Mouse (Mus musculus) MEL (cell line): Measurements from ENCODE around the gene Atp8b2.

Experiments
- CTCF ChIP-seq, 3 experiments: IDR thresholded peaks in 2 of 3; conservative IDR thresholded peaks in 1 of 3; 2 replicates each; pipeline ENCODE4 v1.5.1; 2011 to 2012; ENCODE audit warnings: low read length in 3 of 3, low read depth in 2 of 3, mild to moderate bottlenecking in 2 of 3, improper control_type of control experiment in 1 of 3, inconsistent platforms in 1 of 3, mixed read lengths in 1 of 3, moderate library complexity in 1 of 3; ENCODE audit not compliant: control insufficient read depth in 1 of 3, insufficient read depth in 1 of 3, poor library complexity in 1 of 3, severe bottlenecking in 1 of 3
- KAT2A ChIP-seq: conservative IDR thresholded peaks from 2 replicates; pipeline ENCODE4 v1.6.1; 2012; ENCODE audit warnings: low read depth, low read length, improper control_type of control experiment, inconsistent platforms
- MYC ChIP-seq: IDR thresholded peaks from 2 replicates; pipeline ENCODE4 v1.6.1; 2011; ENCODE audit warnings: low read depth, mild to moderate bottlenecking, low read length, improper control_type of control experiment, moderate library complexity
- NELFE ChIP-seq: IDR thresholded peaks from 2 replicates; pipeline ENCODE4 v1.6.1; 2011; ENCODE audit warnings: low read depth, low read length, improper control_type of control experiment
- POLR2A ChIP-seq, 2 experiments: IDR thresholded peaks; 2 replicates each; pipeline ENCODE4 v1.6.1; 2011 to 2012; ENCODE audit warnings: low read length in 2 of 2, mild to moderate bottlenecking in 2 of 2, control low read depth in 1 of 2, improper control_type of control experiment in 1 of 2, low read depth in 1 of 2, moderate library complexity in 1 of 2; ENCODE audit not compliant: control insufficient read depth in 1 of 2, insufficient read depth in 1 of 2, poor library complexity in 1 of 2
- POLR2AphosphoS2 ChIP-seq: IDR thresholded peaks from 2 replicates; pipeline ENCODE4 v1.6.1; 2011; ENCODE audit warnings: low read length, improper control_type of control experiment
- RCOR1 ChIP-seq: IDR thresholded peaks from 2 replicates; pipeline ENCODE4 v1.6.1; 2012; ENCODE audit warnings: low read depth, mild to moderate bottlenecking, inconsistent platforms, low read length, improper control_type of control experiment
- SIN3A ChIP-seq: IDR thresholded peaks from 2 replicates; pipeline ENCODE4 v1.6.1; 2012; ENCODE audit warnings: low read length, improper control_type of control experiment, inconsistent platforms
- SMC3 ChIP-seq: IDR thresholded peaks from 2 replicates; pipeline ENCODE4 v1.6.1; 2011; ENCODE audit warnings: low read depth, low read length, improper control_type of control experiment
- TAL1 ChIP-seq: IDR thresholded peaks from 2 replicates; pipeline ENCODE4 v1.6.1; 2012; ENCODE audit warnings: mild to moderate bottlenecking, inconsistent platforms, low read length, moderate library complexity, mixed read lengths
- USF1 ChIP-seq: IDR thresholded peaks from 2 replicates; pipeline ENCODE4 v1.6.1; 2014; ENCODE audit warnings: low read depth, mild to moderate bottlenecking, inconsistent platforms, low read length, improper control_type of control experiment, moderate library complexity
- USF2 ChIP-seq, 2 experiments: IDR thresholded peaks; 2 replicates each; pipeline ENCODE4 v1.6.1; 2011 to 2012; ENCODE audit warnings: improper control_type of control experiment in 2 of 2, low read length in 2 of 2, borderline replicate concordance in 1 of 2, inconsistent platforms in 1 of 2, low read depth in 1 of 2, mild to moderate bottlenecking in 1 of 2; ENCODE audit not compliant: insufficient read depth in 1 of 2
- ZNF384 ChIP-seq: IDR thresholded peaks from 2 replicates; pipeline ENCODE4 v1.6.1; 2012; ENCODE audit warnings: low read depth, mild to moderate bottlenecking, inconsistent platforms, low read length, improper control_type of control experiment

DNA sequence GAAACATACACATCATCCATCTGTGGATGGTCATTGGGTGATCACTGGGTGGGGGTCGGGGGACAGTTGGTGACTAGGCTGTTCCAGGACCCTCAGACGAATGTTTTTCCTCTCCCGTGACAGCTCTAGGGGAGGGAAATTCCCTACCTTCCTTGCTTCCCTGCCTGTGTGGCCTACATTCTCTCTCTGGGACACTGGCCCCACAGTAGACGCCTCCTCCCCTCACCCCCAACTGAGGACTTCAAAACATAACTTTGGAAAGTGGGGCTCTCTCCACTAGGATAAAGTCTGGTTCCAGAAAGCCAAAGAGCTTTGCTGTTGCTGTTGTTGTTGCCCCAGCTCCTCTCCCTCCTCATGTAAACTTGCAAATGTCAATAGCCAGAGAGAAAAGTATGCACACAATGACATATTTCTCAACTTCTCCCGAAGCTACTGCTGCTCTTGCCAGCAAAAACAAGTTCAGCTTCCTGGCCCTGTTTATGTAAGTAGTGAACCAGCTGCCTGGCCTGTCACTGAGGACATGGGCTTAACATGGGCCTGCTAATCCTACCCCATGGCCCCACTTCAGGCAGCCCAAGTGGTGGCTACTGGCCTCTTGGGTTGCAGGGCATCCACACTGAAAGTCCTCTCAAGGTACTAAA, 64.3 kb downstream of the Atp8b2 start:
- TF ChIP-seq RCOR1: no peak
- TF ChIP-seq MYC: no peak
- TF ChIP-seq CTCF (IDR thresholded peaks at IDR 0.05 in 2 of 3, conservative IDR thresholded peaks at IDR 0.05 in 1 of 3; ENCODE audit: control insufficient read depth in 1 of 3, insufficient read depth in 1 of 3, low read depth in 2 of 3, low read length in 3 of 3, poor library complexity in 1 of 3, severe bottlenecking in 1 of 3): no peak
- no peak for TF ChIP-seq SIN3A
- no peak for TF ChIP-seq ZNF384
- TF ChIP-seq TAL1: no peak
- TF ChIP-seq NELFE: no peak
- no peak for TF ChIP-seq USF2 (IDR thresholded peaks at IDR 0.05; ENCODE audit: borderline replicate concordance in 1 of 2, insufficient read depth in 1 of 2, low read depth in 1 of 2, low read length in 2 of 2)
- TF ChIP-seq SMC3: no peak
- TF ChIP-seq KAT2A: no peak
- TF ChIP-seq POLR2AphosphoS2: no peak
- TF ChIP-seq USF1: no peak
- no peak for TF ChIP-seq POLR2A (IDR thresholded peaks at IDR 0.05; ENCODE audit: control insufficient read depth in 1 of 2, insufficient read depth in 1 of 2, low read depth in 1 of 2, low read length in 2 of 2, poor library complexity in 1 of 2)
